Mouse (Mus musculus): ENCODE measurements around the gene Boc. TPM values are rescaled to one million over a fixed set of nuclear protein-coding genes. Genes with fewer than 3 reads are reported as not detected.
A peak's percentile ranks its signal among the peaks of the same experiment; 100 is the strongest.

The Boc gene
- polyA plus RNA-seq, 1 experiment from 2014 or later, result 12.1 TPM

GRCm38 (mm10) chr16:44533522-44533921 lies 25.2 kb downstream of the Boc start:
- Histone ChIP-seq H3K36me3 (ENCODE audit: control insufficient read depth, insufficient read depth, low read length) (no peaks in the 10 kb centered on the region), H3K9ac (ENCODE audit: low read depth, low read length) (no peak overlapping the region), H3K4me2 (ENCODE audit: low read length) (peak overlapping the region; percentile 3; the same call in 1 of the 2 replicates), H3K27ac (ENCODE audit: low read depth, low read length) (peak overlapping the region; percentile 51; the same call in 1 of the 2 replicates), H3K4me3 (ENCODE audit: low read length) (no peak overlapping the region), H3K9me3 (ENCODE audit: control insufficient read depth, low read length) (no peaks in the 10 kb centered on the region), H3K27me3 (replicated peaks; ENCODE audit: control insufficient read depth, insufficient read depth, low read length) (no peaks in the 10 kb centered on the region), H3K4me1 (ENCODE audit: control insufficient read depth, insufficient read depth, low read depth, low read length) (peaks cover 38% of the 10 kb centered on the region)
- 49% methylated on average over 8 of the region's 8 CpGs for WGBS
- no peak for ATAC-seq

GRCm38 (mm10) chr16:44532851-44533250 lies 25.8 kb downstream of the Boc start:
- Histone ChIP-seq H3K4me1 (ENCODE audit: control insufficient read depth, insufficient read depth, low read depth, low read length) (peaks cover 34% of the 10 kb centered on the region), H3K9ac (ENCODE audit: low read depth, low read length) (no peak overlapping the region)

GRCm38 (mm10) chr16:44531239-44531797 lies 27.4 kb downstream of the Boc start:
- Histone ChIP-seq H3K27ac (ENCODE audit: low read depth, low read length) (peak overlapping the region; percentile 79), H3K4me1 (ENCODE audit: control insufficient read depth, insufficient read depth, low read depth, low read length) (peaks cover 47% of the 10 kb centered on the region), H3K36me3 (ENCODE audit: control insufficient read depth, insufficient read depth, low read length) (no peaks in the 10 kb centered on the region), H3K27me3 (replicated peaks; ENCODE audit: control insufficient read depth, insufficient read depth, low read length) (no peaks in the 10 kb centered on the region), H3K9ac (ENCODE audit: low read depth, low read length) (peak overlapping the region; percentile 54), H3K9me3 (ENCODE audit: control insufficient read depth, low read length) (no peaks in the 10 kb centered on the region), H3K4me3 (ENCODE audit: low read length) (peak overlapping the region; percentile 36), H3K4me2 (ENCODE audit: low read length) (peak overlapping the region; percentile 58)
- peak; percentile 12; the same call in 1 of the 2 replicates for ATAC-seq
- 10% methylated on average over 12 of the region's 12 CpGs for WGBS

More at GRCm38 (mm10) chr16:44532851-44533250, 25.8 kb downstream of the Boc start:
- Histone ChIP-seq H3K4me2 (ENCODE audit: low read length) (peak overlapping the region; percentile 3), H3K9me3 (ENCODE audit: control insufficient read depth, low read length) (no peaks in the 10 kb centered on the region), H3K4me3 (ENCODE audit: low read length) (no peak overlapping the region), H3K27me3 (replicated peaks; ENCODE audit: control insufficient read depth, insufficient read depth, low read length) (no peaks in the 10 kb centered on the region), H3K27ac (ENCODE audit: low read depth, low read length) (peak overlapping the region; percentile 51; the same call in 1 of the 2 replicates), H3K36me3 (ENCODE audit: control insufficient read depth, insufficient read depth, low read length) (no peaks in the 10 kb centered on the region)
- no peak for ATAC-seq
- 42% methylated on average over 16 of the region's 16 CpGs for WGBS

- peak overlapping the region; percentile 36 for H3K4me3 ChIP-seq (ENCODE audit: low read length)
- peak overlapping the region; percentile 79 for H3K27ac ChIP-seq (ENCODE audit: low read depth, low read length)
- no peaks in the 10 kb centered on the region for H3K27me3 ChIP-seq (replicated peaks; ENCODE audit: control insufficient read depth, insufficient read depth, low read length)
- H3K9me3 ChIP-seq (ENCODE audit: control insufficient read depth, low read length), result no peaks in the 10 kb centered on the region
- peak overlapping the region; percentile 58 for H3K4me2 ChIP-seq (ENCODE audit: low read length)
- peak overlapping the region; percentile 54 for H3K9ac ChIP-seq (ENCODE audit: low read depth, low read length)
- peak; percentile 93 for ATAC-seq
- H3K36me3 ChIP-seq (ENCODE audit: control insufficient read depth, insufficient read depth, low read length), result no peaks in the 10 kb centered on the region
- WGBS, result 3% methylated on average over 7 of the region's 7 CpGs
- peaks cover 46% of the 10 kb centered on the region for H3K4me1 ChIP-seq (ENCODE audit: control insufficient read depth, insufficient read depth, low read depth, low read length)
Observed at GRCm38 (mm10) chr16:44530829-44531228, 27.9 kb downstream of the Boc start.

- Histone ChIP-seq H3K27ac (ENCODE audit: low read depth, low read length) (peak overlapping the region; percentile 79), H3K4me3 (ENCODE audit: low read length) (no peak overlapping the region; the same call in 1 of the 2 replicates), H3K36me3 (ENCODE audit: control insufficient read depth, insufficient read depth, low read length) (no peaks in the 10 kb centered on the region), H3K4me1 (ENCODE audit: control insufficient read depth, insufficient read depth, low read depth, low read length) (peaks cover 46% of the 10 kb centered on the region), H3K9me3 (ENCODE audit: control insufficient read depth, low read length) (no peaks in the 10 kb centered on the region), H3K9ac (ENCODE audit: low read depth, low read length) (peak overlapping the region; percentile 41), H3K27me3 (replicated peaks; ENCODE audit: control insufficient read depth, insufficient read depth, low read length) (no peaks in the 10 kb centered on the region), H3K4me2 (ENCODE audit: low read length) (peak overlapping the region; percentile 58)
- 0 out of 2 replicates have a peak, but pooled peaks have one; percentile 1 for ATAC-seq
- 10% methylated on average over 9 of the region's 9 CpGs for WGBS
Observed at GRCm38 (mm10) chr16:44530191-44530590, 28.5 kb downstream of the Boc start.

- 26% methylated on average over 8 of the region's 8 CpGs for WGBS
- Histone ChIP-seq H3K9me3 (ENCODE audit: control insufficient read depth, low read length) (no peaks in the 10 kb centered on the region), H3K4me1 (ENCODE audit: control insufficient read depth, insufficient read depth, low read depth, low read length) (peaks cover 46% of the 10 kb centered on the region), H3K4me3 (ENCODE audit: low read length) (no peak overlapping the region), H3K27ac (ENCODE audit: low read depth, low read length) (peak overlapping the region; percentile 79), H3K9ac (ENCODE audit: low read depth, low read length) (no peak overlapping the region), H3K27me3 (replicated peaks; ENCODE audit: control insufficient read depth, insufficient read depth, low read length) (no peaks in the 10 kb centered on the region), H3K36me3 (ENCODE audit: control insufficient read depth, insufficient read depth, low read length) (no peaks in the 10 kb centered on the region), H3K4me2 (ENCODE audit: low read length) (peak overlapping the region; percentile 58)
- no peak for ATAC-seq
Observed at GRCm38 (mm10) chr16:44529691-44530090, 29.0 kb downstream of the Boc start.

- 83% methylated on average over 7 of the region's 7 CpGs for WGBS
- peaks cover 46% of the 10 kb centered on the region for H3K4me1 ChIP-seq (ENCODE audit: control insufficient read depth, insufficient read depth, low read depth, low read length)
- peak overlapping the region; percentile 79 for H3K27ac ChIP-seq (ENCODE audit: low read depth, low read length)
- no peak overlapping the region for H3K4me2 ChIP-seq (ENCODE audit: low read length)
- H3K4me3 ChIP-seq (ENCODE audit: low read length), result no peak overlapping the region
- H3K27me3 ChIP-seq (replicated peaks; ENCODE audit: control insufficient read depth, insufficient read depth, low read length), result no peaks in the 10 kb centered on the region
- H3K9ac ChIP-seq (ENCODE audit: low read depth, low read length), result no peak overlapping the region
- no peak for ATAC-seq
- H3K36me3 ChIP-seq (ENCODE audit: control insufficient read depth, insufficient read depth, low read length), result no peaks in the 10 kb centered on the region
- H3K9me3 ChIP-seq (ENCODE audit: control insufficient read depth, low read length), result no peaks in the 10 kb centered on the region
Observed at GRCm38 (mm10) chr16:44528955-44529354, 29.7 kb downstream of the Boc start.

GRCm38 (mm10) chr16:44527218-44527905 lies 31.3 kb downstream of the Boc start:
- peaks cover 34% of the 10 kb centered on the region for H3K4me1 ChIP-seq (ENCODE audit: control insufficient read depth, insufficient read depth, low read depth, low read length)
- no peaks in the 10 kb centered on the region for H3K27me3 ChIP-seq (replicated peaks; ENCODE audit: control insufficient read depth, insufficient read depth, low read length)
- H3K9me3 ChIP-seq (ENCODE audit: control insufficient read depth, low read length), result no peaks in the 10 kb centered on the region
- H3K4me3 ChIP-seq (ENCODE audit: low read length), result no peak overlapping the region
- 37% methylated on average over 11 of the region's 11 CpGs for WGBS
- no peak overlapping the region for H3K4me2 ChIP-seq (ENCODE audit: low read length)
- no peak for ATAC-seq
- H3K27ac ChIP-seq (ENCODE audit: low read depth, low read length), result peak overlapping the region; percentile 23; the same call in 1 of the 2 replicates
- H3K9ac ChIP-seq (ENCODE audit: low read depth, low read length), result no peak overlapping the region
- H3K36me3 ChIP-seq (ENCODE audit: control insufficient read depth, insufficient read depth, low read length), result no peaks in the 10 kb centered on the region

GRCm38 (mm10) chr16:44526689-44527088 lies 32.0 kb downstream of the Boc start:
- 0 out of 2 replicates have a peak overlapping the region, but pooled peaks have one; percentile 41 for H3K9ac ChIP-seq (ENCODE audit: low read depth, low read length)

More at GRCm38 (mm10) chr16:44526689-44527088, 32.0 kb downstream of the Boc start:
- Histone ChIP-seq H3K9me3 (ENCODE audit: control insufficient read depth, low read length) (no peaks in the 10 kb centered on the region), H3K27ac (ENCODE audit: low read depth, low read length) (peak overlapping the region; percentile 13; the same call in 1 of the 2 replicates), H3K27me3 (replicated peaks; ENCODE audit: control insufficient read depth, insufficient read depth, low read length) (no peaks in the 10 kb centered on the region), H3K4me2 (ENCODE audit: low read length) (peak overlapping the region; percentile 40), H3K36me3 (ENCODE audit: control insufficient read depth, insufficient read depth, low read length) (no peaks in the 10 kb centered on the region), H3K4me3 (ENCODE audit: low read length) (no peak overlapping the region), H3K4me1 (ENCODE audit: control insufficient read depth, insufficient read depth, low read depth, low read length) (peaks cover 34% of the 10 kb centered on the region)
- ATAC-seq, result no peak
- WGBS, result 6% methylated on average over 12 of the region's 12 CpGs

All from hindbrain, embryonic 16.5 days (tissue).